Mouse (Mus musculus) layer of hippocampus, adult 18-20 months (tissue): ENCODE data around the gene Npas2. TPM values are rescaled to one million over a fixed set of nuclear protein-coding genes. Genes with fewer than 3 reads are reported as not detected.

Source experiments
- DNase-seq, 2 experiments: peaks; one replicate each; pipeline ENCODE4 v3.0.0; 2022; ENCODE audit warnings: low spot score in 2 of 2
- total RNA-seq, 2 experiments: library from RNA; stranded (reverse); gene quantifications; 2 replicates each; pipeline ENCODE4 v1.2.3; 2021

The Npas2 gene
- total RNA-seq, 2 experiments from 2014 or later = 37.2 to 44.9 TPM

DNA sequence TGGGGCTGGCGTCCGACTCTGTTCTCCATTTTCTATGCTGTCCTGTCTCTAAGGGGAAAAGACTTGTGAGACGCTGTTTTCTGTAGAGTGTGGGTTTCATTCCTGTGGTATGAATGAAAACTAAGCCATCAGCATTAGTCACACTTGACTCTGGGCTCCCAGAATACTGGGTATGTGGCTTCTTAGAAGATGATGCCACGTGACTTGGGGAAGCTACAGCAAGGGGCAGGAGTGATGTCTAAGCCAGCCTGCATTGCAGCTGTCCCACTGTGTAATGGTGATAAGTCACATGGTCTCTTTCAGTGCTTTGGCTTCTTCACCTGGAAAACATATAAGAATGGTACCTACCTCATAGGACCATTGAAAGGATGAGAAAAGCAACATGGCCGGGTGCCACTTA lies 88.4 kb downstream of the Npas2 start:
- DNase-seq = no peak

DNA sequence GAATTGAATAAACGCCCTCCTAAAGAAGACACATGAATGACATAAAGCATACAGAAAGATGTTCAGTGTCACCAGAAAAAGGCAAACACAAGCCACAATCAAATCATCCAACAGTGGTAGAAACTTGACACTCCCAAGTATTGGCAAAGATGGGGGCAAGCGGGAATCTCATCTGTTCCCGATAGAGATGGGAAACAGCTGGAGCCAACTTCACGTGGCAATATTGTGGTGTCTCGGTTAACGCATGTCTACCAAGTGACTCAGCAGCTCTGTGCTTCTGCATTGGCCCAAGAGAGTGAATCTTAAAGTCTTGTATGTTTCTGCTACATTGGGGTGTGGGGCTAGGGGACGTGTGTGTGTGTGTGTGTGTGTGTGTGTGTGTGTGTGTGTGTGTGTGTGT lies 89.8 kb downstream of the Npas2 start:
- no peak for DNase-seq

DNA sequence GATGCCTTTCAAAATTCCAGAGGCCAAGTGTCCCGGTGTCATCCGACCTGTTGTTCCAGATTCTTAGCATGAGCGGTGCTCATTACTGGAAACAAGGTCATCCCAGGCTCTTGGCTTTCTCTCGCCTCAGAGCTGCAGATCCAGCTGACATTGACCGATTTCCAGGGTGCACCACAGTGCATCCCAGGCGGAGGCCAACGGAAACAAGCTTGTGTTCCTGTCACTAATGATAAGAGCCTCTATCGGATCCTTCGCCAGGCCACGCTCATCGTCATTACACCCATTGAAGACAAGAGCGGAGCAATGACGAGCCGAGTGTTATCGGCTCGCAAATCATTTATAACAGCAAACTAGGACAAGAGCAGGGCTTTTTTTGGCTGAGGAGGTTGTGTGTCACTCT lies 91.3 kb downstream of the Npas2 start:
- no peak for DNase-seq

DNA sequence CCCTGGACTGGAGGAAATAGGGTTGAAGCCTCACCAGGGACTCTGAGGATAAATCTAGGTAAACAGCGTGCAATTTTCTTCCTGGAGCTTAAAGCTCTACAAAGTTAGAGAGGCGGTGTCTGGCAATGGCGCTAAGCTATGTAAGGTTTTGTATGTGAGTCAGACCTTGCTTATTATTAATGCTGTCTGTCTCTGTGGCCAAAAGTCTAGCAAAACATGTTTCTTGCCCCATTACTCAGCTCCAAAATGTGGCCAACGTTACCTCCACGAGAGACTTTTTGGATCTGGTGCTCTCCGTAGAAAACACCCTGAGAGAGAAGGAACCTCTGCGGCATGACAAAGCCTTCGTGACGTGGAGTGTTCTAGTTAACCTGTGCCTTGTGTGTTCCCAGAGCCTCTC lies 93.5 kb downstream of the Npas2 start:
- DNase-seq = no peak

DNA sequence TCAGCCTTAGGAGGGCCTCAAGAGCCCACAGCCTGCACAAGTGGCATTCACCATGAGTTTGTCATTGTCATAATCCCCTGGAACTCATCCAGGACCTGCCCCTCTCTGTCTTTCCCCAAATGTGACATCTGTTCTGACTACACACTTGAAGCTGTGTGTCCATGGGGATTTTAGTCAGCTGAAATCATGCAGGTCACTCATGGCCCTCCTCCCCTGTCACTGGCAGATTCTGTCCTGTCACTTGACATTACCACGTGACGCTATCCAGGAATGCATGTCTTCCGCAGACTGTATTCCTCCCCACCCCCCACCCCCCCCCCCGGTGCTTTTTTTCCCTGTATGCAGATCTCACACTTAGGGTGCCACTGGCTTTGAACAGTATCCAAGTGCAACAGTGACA lies 94.3 kb downstream of the Npas2 start:
- no peak for DNase-seq

DNA sequence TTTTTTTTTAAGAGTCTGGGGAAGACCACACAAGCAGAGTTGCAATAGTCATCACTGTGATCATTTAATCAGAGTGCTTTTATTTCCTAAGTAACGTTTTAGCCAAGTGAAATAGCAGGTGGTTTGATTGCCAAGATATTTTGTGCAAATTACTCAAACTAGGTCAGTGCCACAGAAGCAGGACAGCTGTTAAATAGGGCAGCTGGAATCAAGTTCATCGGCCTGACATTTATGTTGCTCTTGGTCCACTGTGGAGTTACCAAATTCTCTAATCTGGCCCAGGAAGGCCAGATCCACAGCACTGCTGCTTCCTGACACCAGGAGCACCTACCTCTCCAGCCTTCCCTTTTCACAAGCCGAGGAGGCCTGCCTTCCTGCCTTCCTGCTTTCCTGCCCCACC lies 94.9 kb downstream of the Npas2 start:
- DNase-seq = no peak

DNA sequence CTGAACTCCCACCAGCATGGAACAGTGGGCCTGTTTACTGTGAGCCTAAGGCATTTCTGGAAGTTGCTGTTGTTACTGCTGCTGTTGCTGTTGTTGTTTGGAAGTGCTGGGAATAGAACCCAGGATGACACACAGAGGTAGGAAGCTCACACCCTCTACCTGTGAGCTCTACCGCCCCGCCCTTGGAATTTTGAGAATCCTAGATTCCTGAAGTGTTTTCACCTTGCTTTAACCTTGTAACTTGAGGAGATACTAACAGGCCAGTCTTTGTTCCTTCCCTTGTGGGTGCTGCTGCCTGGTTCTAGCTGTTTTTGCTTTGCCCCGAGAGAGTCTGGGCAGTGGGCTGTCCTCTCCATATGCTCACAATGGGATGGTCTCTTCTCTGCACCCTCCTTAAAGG lies 98.5 kb downstream of the Npas2 start:
- DNase-seq = no peak

DNA sequence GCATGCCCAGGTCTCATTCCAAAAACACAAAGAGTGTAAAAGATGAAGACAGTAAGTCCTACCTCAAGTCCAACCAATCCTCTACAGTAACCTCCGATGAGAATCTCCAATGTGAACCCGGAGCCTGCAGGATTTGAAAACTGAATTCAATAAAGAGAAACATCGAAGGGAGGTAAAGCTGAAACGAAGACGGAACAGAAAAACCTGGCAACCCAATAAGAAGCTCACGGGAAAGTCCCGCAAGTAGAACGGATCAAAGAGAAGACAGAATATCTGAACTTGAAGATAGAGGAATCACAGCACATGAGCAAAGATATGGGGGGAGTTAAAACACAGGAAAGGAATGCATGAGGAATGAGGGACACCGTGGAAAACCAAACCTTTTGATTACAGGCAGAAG lies 104.8 kb downstream of the Npas2 start:
- DNase-seq = no peak

DNA sequence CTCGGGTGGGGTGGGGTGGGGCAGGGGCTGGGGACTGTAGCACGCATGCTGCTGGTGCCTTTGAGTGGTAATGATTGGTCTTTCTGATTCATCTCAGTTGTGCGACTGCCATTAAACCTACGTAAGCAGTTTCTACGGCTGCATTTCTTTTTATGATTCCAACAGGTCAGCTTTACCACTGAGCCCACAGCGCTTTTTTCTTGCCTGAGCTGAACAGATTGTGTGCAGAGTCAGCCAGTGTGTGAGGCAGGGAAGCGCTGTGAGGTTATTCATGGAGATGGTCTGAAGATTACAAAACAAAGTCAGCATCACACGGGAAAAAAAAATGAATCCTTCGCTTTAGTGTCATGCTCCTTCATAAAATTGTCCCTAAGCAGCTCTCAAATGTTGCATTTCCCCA lies 106.7 kb downstream of the Npas2 start:
- peak in 1 of 2 experiments; percentile 27 for DNase-seq

DNA sequence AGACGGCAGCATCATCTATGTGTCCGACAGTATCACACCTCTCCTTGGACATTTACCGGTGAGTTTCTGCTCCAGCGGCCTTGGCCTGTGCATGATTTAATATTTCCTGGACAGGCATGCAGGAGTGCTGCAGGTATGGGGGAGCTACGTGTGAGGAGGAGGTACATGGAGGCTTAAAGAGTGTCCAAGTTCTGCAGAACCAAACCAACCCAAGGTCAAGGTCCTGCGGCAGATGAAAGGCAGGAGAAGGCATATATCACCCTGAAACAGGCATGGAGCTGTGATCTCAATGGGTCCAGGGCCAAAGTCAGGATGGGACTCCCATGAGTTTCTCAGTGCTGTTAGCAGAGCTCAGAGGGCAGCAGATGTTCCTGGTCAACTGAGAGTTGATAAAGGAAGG lies 107.1 kb downstream of the Npas2 start:
- no peak for DNase-seq

DNA sequence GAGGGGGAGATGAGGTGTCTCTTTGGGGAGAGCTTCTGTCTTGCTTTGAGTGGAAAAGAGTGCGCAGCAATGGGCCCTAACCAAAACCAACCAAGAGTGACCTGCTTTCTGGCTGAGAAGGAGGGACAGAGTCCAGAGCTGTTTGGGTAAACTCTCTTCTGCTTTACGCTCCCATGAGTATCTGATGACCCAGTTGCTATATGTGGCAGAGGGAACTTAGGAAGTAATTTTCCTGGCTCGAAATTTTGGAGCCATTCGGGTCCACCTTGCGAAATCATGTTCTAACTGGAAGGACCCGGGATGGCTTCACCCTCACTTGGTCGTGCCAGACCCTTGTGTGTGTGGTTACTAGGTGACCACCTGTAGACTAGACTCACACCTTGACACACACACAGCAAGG lies 108.7 kb downstream of the Npas2 start:
- DNase-seq = no peak

DNA sequence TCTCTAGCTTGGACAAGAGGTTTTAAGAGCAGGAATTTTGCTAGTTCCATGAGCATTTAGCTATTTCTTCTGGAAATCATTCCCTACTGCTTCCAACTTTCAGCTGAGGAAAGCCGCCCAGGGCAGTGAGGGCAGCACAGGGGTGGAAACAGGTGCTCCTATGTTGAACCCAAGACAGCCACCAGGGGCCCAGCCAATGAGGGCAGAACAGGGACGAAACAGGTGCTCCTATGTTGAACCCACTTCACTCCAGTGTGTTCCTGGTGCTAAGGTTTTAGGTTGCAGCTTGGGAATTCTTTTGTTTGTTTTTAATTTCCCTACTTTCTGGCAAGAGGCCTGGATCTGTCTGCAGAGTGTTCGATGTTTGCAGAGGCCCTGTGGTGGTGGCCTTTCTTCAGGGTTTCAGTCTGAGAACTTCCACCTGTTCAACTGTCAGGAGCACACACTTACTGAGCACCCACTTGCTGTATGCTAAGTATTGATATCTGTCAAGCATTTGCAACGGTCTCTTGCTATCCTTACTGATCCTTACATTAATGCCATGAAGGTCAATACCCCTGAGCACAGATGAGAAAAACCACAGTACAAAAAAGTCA lies 109.6 kb downstream of the Npas2 start:
- no peak for DNase-seq

DNA sequence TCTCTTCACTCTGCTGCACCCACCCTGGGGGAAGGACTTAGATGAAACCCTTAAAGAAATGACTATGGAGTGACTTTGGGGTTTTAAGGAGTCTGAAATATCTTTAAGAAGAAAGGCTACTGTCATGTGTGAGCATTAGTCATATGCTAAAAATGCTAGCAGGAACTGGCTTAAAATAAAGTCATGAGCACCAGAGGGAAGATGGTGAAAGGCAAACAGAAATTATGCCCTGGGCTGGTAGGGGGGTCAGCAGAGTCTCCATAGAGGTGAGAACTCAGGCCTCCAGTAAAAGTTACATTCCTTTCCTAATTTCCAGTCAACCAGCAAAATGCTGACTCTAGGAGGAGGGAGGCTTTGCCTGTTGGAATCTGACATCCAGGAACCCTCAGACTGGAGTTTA lies 113.8 kb downstream of the Npas2 start:
- no peak for DNase-seq

DNA sequence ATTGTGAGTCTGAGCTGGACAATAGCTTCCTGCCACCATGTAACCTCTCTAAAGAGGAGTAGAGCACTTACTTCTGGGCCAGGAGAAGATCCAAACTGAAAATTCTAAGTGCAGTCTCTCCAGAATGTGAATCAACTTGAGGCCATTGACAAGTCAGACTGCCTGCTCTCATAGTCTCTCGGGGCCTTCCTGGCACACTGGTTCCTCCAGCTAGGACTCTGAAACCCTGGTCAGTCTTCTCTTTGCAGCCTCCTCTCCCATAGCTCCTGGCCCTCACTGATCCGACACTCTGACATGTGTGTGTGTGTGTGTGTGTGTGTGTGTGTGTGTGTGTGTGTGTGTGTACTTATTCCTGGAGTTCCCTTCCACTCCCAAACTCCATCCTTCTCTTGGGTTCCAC lies 114.4 kb downstream of the Npas2 start:
- DNase-seq = no peak

DNA sequence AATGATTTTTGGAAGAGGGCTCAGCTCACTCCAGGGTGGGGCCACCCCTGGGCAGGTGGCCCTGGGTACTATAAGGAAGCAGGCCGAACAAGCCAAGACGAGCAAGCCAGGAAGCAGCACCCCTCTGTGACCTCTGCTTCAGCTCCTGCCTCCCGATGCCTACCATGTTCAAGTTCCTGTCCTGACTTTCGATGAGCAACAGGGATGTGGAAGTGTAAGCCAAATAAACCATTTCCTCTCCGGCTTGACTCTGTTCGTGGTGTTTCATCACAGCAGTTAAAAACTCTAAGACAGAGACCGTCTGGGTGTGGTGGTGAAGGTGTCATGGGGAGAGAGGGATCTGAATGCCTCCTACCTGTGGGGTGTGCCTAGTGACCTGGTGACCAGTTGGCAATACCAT lies 116.0 kb downstream of the Npas2 start:
- DNase-seq = no peak

DNA sequence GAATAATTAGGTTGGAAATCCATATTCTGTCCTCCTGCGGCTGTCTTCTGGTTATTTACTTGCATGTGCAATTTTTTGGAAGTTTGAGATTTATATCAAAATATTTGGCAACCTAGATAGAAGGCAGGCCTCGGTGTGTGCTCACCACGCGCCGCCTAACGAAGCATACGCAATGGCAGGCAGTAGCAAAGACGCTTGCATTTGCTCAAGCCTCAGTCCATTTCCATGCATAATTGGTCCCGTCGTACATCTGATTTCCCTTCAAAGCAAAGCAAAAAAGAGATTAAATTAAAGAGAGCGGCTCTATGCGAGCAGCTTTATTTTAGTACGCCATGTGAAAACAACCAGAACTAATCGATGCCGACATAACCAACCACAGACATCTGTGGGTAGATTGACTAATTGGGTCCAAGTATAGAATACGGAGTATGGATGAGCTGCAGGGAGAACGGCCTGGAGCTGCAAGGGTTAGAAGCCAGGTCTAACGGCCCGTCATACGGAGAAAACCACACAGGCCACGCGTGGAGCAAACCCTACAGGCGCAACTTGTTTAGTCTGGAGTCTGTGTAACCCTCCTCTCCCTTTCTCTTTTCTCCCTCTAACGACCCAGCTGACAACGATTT lies 118.9 kb downstream of the Npas2 start:
- peak in 1 of 2 experiments; percentile 56 for DNase-seq

DNA sequence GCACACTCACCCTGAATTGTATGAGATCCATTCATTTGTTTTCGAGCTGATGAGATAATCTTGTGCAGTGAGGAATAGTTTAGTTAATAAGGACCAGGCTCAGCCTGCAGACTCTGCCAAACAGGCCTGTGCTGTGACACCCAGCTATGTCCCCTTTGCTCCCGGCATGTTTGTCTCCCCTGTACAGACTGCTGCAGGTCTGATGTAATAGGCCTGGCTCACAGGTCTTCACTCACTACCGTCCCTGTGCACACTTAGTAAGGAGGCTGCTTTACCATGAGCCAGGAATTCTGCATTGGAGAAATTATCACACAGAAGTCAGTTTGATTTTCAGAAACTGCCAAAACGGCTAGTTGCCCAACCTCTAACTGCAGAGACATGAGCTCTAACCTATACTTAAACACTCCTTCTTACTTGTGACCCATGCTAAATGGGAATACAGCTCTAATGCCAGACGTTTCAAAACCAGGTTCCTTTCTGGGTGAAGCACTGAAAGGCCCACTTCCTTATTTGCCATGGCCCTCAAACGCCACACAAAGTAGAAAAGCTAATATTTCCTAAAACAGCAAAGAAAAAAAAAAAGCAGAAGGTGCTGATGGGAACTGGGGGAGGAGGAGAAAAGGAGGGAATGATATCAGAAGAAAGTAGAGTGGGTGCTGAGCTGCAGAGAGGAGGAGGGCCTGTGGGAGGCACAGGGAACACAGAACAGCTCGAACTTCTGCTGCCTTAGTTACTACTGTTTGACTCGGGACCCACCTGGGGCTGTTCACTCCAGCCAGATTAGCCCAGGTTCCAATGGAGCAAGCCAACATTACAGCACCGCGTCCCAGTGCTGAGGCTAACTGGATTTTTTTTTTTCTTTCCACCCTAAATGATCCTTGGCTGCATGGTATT lies 120.1 kb downstream of the Npas2 start:
- peak in 1 of 2 experiments; percentile 57 for DNase-seq

DNA sequence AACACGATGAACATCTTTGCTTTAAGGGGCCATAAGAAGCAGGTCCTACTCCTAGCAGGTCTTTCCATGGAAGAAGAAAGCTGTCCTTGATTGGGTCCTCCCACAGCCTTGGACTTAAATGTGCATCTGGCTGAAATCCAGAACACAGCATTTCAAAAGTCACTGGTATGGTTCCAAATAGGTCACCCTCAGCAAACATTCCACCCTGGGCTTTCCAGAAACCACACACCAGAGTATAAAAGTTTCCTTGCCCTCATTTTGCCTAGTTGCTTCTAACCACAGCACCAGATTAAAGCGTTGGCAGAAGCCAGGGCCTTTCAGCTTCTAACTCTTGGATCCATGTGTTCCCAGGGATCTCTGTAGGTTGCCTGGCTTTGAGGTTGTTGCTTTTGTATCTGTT lies 124.4 kb downstream of the Npas2 start:
- DNase-seq = peak in 1 of 2 experiments; percentile 27

DNA sequence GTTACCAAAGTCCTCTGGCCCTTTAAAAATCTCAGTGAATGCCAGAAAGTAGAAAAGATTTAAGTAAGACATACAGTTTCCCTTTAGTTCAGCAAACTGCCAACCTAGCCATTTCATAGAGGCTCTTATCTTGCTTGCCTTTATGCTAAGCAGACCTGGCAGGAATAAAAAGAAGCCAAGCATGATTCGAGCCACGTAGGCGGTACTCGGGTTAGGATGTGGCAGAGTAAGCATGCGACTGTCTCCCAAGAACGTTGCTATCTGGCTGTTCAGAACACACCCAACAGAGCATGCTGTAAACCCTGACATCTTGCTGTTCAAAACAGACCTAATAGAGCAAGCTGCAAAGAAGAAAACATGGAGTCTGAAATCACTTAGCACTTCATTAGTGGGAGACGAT lies 125.3 kb downstream of the Npas2 start:
- DNase-seq = no peak

DNA sequence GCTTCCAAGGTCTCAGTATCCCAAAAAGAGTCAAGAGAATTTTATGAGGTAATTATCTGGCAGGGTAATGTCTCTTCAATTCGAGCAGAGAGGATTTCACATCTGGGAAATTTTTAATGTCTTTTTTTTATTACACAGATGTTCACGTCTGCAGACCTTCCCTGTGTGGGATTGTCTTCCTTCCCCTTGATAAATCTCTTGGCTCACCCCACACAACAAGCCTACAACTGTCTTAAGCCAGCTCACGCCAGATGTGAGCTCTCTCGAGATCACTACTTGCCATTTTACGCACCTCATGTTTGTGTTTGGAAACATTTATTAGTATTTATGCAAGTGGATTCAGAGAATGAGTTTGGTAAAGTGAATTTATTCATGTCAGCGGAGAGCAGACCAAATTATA lies 128.4 kb downstream of the Npas2 start:
- DNase-seq = no peak

DNA sequence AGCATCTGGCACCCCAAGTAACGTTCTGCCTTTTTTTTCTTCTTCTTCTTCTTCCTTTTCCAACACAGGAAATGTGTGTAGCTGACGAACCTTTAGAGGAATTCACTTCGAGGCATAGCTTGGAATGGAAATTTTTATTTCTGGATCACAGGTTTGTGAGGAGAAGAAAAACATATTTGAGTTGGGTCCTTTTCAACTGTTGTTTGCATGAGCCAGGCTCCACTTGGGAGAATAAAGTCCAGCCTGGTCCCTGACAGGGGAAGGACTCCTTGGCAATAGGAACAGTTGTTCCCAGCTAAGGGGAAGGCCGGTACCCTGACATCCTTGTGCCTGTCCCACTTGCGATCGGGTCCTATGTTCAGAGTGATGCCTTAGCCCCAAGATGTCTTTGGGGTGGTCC lies 131.7 kb downstream of the Npas2 start:
- no peak for DNase-seq

DNA sequence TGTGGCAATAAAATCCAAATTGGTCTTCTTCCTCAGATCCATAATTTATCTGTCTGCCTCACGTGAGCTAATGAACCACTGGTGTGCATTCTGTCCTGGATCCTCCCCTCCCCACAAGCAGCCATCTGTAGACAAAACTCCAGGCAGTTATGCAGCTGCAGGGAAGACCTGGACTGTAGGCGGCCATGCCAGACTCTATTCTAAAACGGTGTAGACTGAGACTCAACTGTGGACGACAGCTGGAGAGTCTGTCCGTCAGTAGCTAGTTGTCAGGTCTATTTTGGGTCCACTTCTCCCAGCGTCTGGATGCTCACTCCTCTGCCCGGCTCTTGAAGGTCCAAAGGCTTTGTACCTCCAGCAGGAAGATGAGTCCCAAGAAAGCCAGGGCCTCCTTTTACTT lies 134.0 kb downstream of the Npas2 start:
- no peak for DNase-seq
